Mouse (Mus musculus): ENCODE data around the gene H60c.

- TF ChIP-seq CTCF (IDR thresholded peaks at IDR 0.05; ENCODE audit: control insufficient read depth, insufficient read depth, low read length), result no peak
- no peak for TF ChIP-seq POLR2A (IDR thresholded peaks at IDR 0.05; ENCODE audit: borderline replicate concordance, control insufficient read depth, low read depth, low read length)
Measured at GRCm38 (mm10) chr10:3274065-3274464, 6.5 kb upstream of the H60c start.

All from bone marrow, adult 2 months (tissue).